Mouse (Mus musculus): ENCODE measurements around the gene Grifin.

DNA sequence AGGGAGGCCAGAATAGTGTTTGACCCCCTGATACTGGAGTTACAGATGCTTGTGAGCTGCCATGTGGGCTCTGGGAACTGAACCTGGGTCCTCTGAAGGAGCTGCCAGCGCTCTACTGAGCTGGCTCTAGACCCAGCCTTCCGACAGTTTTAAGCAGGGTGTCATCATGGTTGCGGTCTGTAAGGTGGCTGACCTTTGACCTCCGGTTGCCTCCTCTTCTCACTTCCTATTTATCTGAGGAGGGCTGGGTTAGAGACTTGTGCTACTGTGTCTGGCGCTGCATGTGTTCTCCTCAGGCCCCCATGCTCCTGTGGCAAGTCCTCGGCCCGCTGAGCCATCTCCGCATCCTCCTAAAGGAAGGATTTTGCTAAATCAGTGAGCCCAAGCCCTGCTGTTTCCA lies 51.0 kb downstream of the Grifin start:
- TF ChIP-seq CTCF (conservative IDR thresholded peaks at IDR 0.05; ENCODE audit: low read length) (no peak), NANOG (IDR thresholded peaks at IDR 0.05; ENCODE audit: borderline replicate concordance, low read length) (no peak), POU5F1 (IDR thresholded peaks at IDR 0.05; ENCODE audit: borderline replicate concordance, low read length) (no peak)
